Mouse (Mus musculus): ENCODE results near the gene Thsd7a. TPM values are rescaled to one million over a fixed set of nuclear protein-coding genes. Genes with fewer than 3 reads are reported as not detected.

Gene Thsd7a
- total RNA-seq, 2 experiments from 2014 or later = 42.9 to 43.3 TPM

DNA sequence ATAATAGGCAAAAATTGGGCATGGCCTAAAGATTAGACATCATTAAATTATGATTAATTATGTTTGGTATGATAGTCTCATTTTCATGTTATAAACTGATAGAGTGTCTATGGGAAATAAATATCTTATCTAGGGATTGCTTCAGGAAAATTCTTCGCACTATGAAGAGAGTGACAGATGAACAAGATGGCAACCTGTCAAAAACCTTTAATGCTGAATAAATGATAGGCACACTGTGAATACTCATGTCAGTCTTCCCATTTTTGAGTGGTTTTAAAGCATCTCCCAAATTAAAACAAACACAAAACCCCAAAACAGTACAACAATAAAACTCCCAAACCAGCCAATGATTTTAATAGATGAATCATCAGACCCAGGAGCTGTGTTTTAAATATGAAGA is 362.5 kb downstream of the Thsd7a start:
- no peak for TF ChIP-seq CTCF (conservative IDR thresholded peaks at IDR 0.05)
- 0 out of 2 replicates have a peak overlapping the region, but pooled peaks have one; percentile 4 for H3K27ac ChIP-seq
- DNase-seq (ENCODE audit: low spot score in 2 of 2) = no peak
- H3K4me3 ChIP-seq = no peak overlapping the region

DNA sequence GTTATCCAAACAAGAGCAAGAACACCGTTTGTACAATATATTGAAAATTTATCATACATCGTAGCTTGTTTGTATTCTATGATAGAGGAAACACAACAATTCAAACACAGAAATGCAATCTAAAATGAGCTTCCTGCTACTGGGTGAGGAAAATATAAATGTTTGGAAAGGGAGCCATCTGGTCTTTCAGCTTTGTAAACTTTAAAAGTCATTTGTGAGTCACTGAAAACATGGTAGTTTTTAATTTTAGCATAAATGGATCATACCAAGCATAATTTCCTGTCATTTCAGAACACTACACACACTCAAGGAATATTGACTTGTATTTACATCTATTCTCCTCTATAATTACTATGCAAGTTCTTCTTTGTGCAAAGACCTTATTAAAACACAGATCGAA is 363.6 kb downstream of the Thsd7a start:
- no peak for TF ChIP-seq CTCF (conservative IDR thresholded peaks at IDR 0.05)
- Histone ChIP-seq H3K27ac (peak overlapping the region; percentile 43; the same call in 1 of the 2 replicates), H3K4me3 (no peak overlapping the region)
- DNase-seq (ENCODE audit: low spot score in 2 of 2) = peak in 1 of 2 experiments; percentile 37

GRCm38 (mm10) chr6:12381136-12381778 is 368.0 kb downstream of the Thsd7a start:
- TF ChIP-seq CTCF (conservative IDR thresholded peaks at IDR 0.05) = no peak
- DNase-seq (ENCODE audit: low spot score in 2 of 2) = peak; percentile 64 to 79
- H3K27ac ChIP-seq = peak overlapping the region; percentile 5; the same call in 1 of the 2 replicates
- no peak overlapping the region for H3K4me3 ChIP-seq

DNA sequence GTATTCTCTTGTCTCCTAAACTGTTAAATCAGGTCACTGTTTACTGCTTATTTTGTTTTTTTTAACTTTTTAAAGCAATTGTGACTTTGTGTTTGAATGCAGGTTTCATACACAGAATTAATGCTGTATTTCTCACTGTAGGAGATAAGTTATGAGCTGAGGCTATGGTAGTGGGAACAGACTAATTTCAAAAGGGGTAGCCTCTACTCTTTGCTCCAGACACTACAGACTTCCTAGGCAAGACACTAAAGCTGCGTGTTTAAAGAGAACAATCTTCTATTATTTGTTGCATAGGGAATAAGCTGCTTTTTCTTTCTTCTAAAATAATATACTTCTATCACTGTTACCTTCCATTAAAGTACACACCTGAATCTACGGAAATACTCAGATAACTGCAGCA is 368.5 kb downstream of the Thsd7a start:
- no peak for DNase-seq (ENCODE audit: low spot score in 2 of 2)
- no peak overlapping the region for H3K4me3 ChIP-seq
- TF ChIP-seq CTCF (conservative IDR thresholded peaks at IDR 0.05) = no peak
- H3K27ac ChIP-seq = peak overlapping the region; percentile 5; the same call in 1 of the 2 replicates

DNA sequence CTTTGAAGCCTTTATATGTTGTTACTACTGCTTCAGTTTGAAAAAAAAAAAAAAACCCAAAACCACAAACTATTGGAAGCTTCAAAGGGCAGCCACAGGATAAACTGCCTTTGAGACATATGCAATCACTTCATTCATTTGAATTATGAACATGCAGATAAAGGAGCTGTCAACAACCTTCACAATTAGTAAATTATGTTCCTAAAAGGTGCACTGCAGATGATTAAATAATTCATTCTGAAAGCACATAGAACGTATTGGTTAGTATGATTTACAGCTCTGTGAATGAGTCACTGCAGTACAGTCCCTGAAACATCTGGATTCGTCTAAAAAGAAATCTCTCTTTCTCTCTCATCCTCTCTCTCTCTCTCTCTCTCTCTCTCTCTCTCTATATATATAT is 390.5 kb downstream of the Thsd7a start:
- H3K27ac ChIP-seq = no peak overlapping the region
- no peak overlapping the region for H3K4me3 ChIP-seq
- DNase-seq (ENCODE audit: low spot score in 2 of 2) = no peak
- TF ChIP-seq CTCF (conservative IDR thresholded peaks at IDR 0.05) = no peak

- no peak for TF ChIP-seq CTCF (conservative IDR thresholded peaks at IDR 0.05)
- no peak for DNase-seq (ENCODE audit: low spot score in 2 of 2)
- H3K4me3 ChIP-seq = no peak overlapping the region
- H3K27ac ChIP-seq = no peak overlapping the region
These were observed 395.6 kb downstream of the Thsd7a start for GRCm38 (mm10) chr6:12353573-12353972.

DNA sequence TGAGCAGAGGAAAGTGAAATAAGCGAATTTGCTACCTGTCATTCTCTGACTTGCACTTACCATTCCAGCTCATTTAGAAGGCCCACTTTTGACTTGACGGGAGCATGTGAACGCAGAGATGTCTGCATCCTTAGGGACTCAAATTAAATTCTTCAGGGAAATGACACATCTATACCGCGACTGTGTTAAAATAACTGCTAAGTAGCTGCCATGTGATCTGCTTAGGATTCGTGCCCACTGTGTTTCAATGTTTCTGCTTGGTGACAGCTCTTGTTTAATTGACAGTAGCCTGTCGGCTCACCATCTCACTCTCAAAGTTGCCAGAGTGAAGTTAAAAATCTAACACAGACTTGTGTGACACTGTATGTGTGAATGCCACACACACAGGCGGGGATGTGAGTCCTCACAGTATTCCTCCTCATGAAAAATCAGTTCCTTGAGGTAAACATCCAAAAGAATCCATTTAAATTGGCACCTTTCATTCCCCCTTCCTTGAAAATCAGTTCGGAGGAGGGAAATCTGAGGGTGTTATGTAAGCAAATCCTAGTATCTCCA is 397.0 kb downstream of the Thsd7a start:
- no peak for TF ChIP-seq CTCF (conservative IDR thresholded peaks at IDR 0.05)
- DNase-seq (ENCODE audit: low spot score in 2 of 2) = no peak
- Histone ChIP-seq H3K27ac (no peak overlapping the region), H3K4me3 (no peak overlapping the region)

- TF ChIP-seq CTCF (conservative IDR thresholded peaks at IDR 0.05) = peak; percentile 85
- peak overlapping the region; percentile 52 for H3K4me3 ChIP-seq
- DNase-seq (ENCODE audit: low spot score in 2 of 2) = peak; percentile 18 to 26
- peak overlapping the region; percentile 36; the same call in 1 of the 2 replicates for H3K27ac ChIP-seq
These were observed 398.5 kb downstream of the Thsd7a start for GRCm38 (mm10) chr6:12350753-12351152.

DNA sequence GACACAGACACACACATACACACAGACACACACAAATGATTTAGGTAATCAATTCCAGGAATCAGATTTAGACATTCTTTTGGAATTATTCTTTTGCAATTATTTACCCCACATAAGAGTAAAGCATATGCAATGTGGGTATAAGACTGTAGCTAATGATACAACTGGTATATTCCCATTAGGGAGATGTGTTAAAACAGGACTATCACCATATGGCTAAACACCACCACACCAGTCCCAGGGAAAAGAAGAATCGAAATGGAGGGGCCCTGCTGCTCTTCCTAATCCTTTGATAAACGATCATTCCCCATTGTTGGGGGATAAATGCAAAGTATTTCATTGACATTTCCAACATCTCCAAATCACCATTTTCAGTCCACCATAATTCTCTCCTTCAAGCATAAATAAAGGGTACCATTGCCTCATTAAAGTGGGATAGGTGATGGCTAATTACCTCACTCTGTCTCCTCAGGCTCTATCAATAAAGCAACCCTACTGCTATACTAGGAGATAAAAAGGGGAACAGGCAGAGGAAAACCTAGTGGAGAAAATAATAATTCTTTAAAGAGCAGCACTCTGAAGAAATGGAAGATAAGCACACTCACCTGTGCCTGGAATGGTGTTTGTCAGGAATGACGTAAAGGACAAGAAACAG is 400.0 kb downstream of the Thsd7a start:
- Histone ChIP-seq H3K27ac (no peak overlapping the region), H3K4me3 (no peak overlapping the region)
- TF ChIP-seq CTCF (conservative IDR thresholded peaks at IDR 0.05) = no peak
- DNase-seq (ENCODE audit: low spot score in 2 of 2) = no peak

GRCm38 (mm10) chr6:12348667-12349066 is 400.5 kb downstream of the Thsd7a start:
- no peak overlapping the region for H3K4me3 ChIP-seq
- DNase-seq (ENCODE audit: low spot score in 2 of 2) = no peak
- TF ChIP-seq CTCF (conservative IDR thresholded peaks at IDR 0.05) = no peak
- no peak overlapping the region for H3K27ac ChIP-seq

DNA sequence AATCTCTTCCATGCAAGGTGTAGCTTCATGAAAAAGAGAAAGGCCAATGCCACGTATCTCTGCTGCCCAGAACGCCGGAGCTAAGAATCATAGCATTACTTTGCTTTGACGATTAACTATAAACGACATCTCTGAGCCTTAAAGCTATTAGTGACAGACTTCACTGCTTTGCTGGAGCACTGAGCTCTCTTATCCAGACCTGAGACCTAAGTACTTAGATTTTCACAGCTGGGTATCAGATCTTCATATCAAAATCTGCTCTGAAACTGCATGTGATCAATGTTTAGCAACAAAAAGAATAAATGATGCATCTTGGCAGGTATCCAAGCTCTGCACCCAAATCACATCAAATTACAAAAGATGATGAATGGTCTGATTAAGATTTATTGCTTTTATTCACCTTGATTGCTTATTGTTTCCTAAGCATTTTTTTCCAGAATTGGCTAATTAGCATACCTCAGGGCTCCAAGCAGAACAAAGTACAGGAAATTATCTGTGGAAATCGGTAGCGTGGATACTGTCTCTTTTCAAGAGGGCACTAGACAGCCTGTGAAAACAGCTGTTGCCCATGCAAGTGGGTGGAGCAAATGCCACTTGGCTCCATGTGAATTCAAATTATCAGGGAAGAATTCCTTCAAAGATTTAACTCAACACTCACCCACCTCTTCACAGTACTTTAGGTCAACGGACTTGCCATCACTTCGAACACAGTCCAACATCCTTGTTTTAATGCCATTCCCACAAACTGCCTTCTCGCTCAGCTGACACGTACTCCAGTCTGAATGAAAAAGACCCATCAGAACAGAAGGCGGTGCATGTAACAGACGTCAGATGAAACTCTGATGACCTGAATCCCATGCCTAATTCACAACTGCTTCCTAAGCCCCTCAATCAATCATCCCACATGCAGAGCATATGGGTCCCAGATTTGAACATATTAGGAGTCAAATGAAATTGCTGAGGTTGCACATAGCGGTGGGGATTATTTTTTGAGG is 412.3 kb downstream of the Thsd7a start:
- DNase-seq (ENCODE audit: low spot score in 2 of 2) = no peak
- TF ChIP-seq CTCF (conservative IDR thresholded peaks at IDR 0.05) = no peak
- Histone ChIP-seq H3K4me3 (no peak overlapping the region), H3K27ac (no peak overlapping the region)

GRCm38 (mm10) chr6:12315070-12315909 is 433.9 kb downstream of the Thsd7a start:
- peak; percentile 32 to 48 for DNase-seq (ENCODE audit: low spot score in 2 of 2)
- H3K4me3 ChIP-seq = no peak overlapping the region
- H3K27ac ChIP-seq = no peak overlapping the region
- TF ChIP-seq CTCF (conservative IDR thresholded peaks at IDR 0.05) = peak; percentile 84

Data from layer of hippocampus, adult 2 months (tissue).